Mouse (Mus musculus): ENCODE measurements around the gene Apon.

DNA sequence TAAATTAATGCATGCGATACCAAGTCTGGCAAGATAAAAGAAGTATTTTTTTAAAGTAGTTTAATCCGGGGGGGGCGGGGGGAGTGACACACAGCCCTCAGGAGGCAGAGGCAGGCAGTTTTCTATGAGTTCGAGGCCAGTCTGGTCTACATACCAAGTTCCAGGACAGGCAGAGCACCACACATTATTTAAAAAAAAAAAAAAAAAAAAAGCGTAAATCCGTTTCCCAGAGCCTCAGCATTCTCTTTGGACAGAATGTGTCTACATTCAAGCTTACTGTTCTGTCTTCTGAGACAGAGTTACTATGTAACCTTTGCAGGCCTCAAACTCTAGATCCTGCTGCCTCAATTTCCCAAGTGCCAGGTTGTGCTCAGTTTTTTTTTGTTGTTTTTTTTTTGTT, 41.7 kb upstream of the Apon start:
- no peak for TF ChIP-seq USF1 (IDR thresholded peaks at IDR 0.05; ENCODE audit: low read depth)
- no peak for TF ChIP-seq CTCF (IDR thresholded peaks at IDR 0.05; ENCODE audit: control insufficient read depth, insufficient read depth, insufficient read length)

Data from C2C12 (cell line).